Mouse (Mus musculus) forebrain, embryonic 14.5 days (tissue): ENCODE data around the gene Tmem204. TPM values are rescaled to one million over a fixed set of nuclear protein-coding genes. Genes with fewer than 3 reads are reported as not detected.
A peak's percentile ranks its signal among the peaks of the same experiment; 100 is the strongest.

Experiments
- ATAC-seq: fragments of 200-750 bp; cut with Nextera tagmentation; 2 replicates; pipeline ENCODE4 v1.8.0; 2017; ENCODE audit warnings: mild to moderate bottlenecking, moderate library complexity
- DNase-seq: peaks from one replicate; pipeline ENCODE4 v3.0.0-alpha.2; 2015; ENCODE audit warnings: low spot score
- H3K27ac ChIP-seq: fragments of 300-500 bp; sonication (generic); 2 replicates; pipeline ENCODE4 v1.5.1; 2014; ENCODE audit warnings: low read depth, mild to moderate bottlenecking, control low read depth, low read length, moderate library complexity
- H3K27me3 ChIP-seq: fragments of 300-500 bp; sonication (generic); replicated peaks from 2 replicates; pipeline ENCODE4 v1.6.1; 2014; ENCODE audit warnings: low read length, control low read depth, mixed read lengths; ENCODE audit not compliant: control insufficient read depth, insufficient read depth
- H3K36me3 ChIP-seq: fragments of 300-500 bp; sonication (generic); 2 replicates; pipeline ENCODE4 v1.6.1; 2014; ENCODE audit warnings: low read length, control low read depth; ENCODE audit not compliant: control insufficient read depth, insufficient read depth
- H3K4me1 ChIP-seq: fragments of 300-500 bp; sonication (generic); 2 replicates; pipeline ENCODE4 v1.6.1; 2014; ENCODE audit warnings: antibody characterized with exemption, low read length, control low read depth; ENCODE audit not compliant: control insufficient read depth, insufficient read depth
- H3K4me2 ChIP-seq: fragments of 300-500 bp; sonication (generic); 2 replicates; pipeline ENCODE4 v1.6.1; 2014; ENCODE audit warnings: mild to moderate bottlenecking, control low read depth, low read length
- H3K4me3 ChIP-seq: fragments of 300-500 bp; sonication (generic); 2 replicates; pipeline ENCODE4 v1.5.1; 2014; ENCODE audit warnings: low read depth, low read length, control low read depth
- H3K9ac ChIP-seq: fragments of 300-500 bp; sonication (generic); 2 replicates; pipeline ENCODE4 v1.6.1; 2014; ENCODE audit warnings: mild to moderate bottlenecking, low read length, control low read depth, moderate library complexity
- H3K9me3 ChIP-seq: fragments of 300-500 bp; sonication (generic); replicated peaks from 2 replicates; pipeline ENCODE4 v1.6.1; 2016; ENCODE audit warnings: low read length, control low read depth, mixed read lengths; ENCODE audit not compliant: control insufficient read depth
- WGBS: fragments of 180-500 bp; shearing (Covaris S2); extraction: QIAGEN DNeasy Blood & Tissue Kit; methylation state at CpG from one replicate; pipeline ENCODE4 v1.1.7; 2014; 5-methylcytosine and 5-hydroxymethylcytosine counted together
- polyA plus RNA-seq: library from polyadenylated mRNA; unstranded; fragments of >200 nt; fragmentation: Nextera tagmentation; extraction: Ambion mirVana; gene quantifications from 2 replicates; pipeline ENCODE4 v1.2.1, GENCODE M21; 2014

The Tmem204 gene
- polyA plus RNA-seq, 1 experiment from 2014 or later, result 11.8 TPM

DNA sequence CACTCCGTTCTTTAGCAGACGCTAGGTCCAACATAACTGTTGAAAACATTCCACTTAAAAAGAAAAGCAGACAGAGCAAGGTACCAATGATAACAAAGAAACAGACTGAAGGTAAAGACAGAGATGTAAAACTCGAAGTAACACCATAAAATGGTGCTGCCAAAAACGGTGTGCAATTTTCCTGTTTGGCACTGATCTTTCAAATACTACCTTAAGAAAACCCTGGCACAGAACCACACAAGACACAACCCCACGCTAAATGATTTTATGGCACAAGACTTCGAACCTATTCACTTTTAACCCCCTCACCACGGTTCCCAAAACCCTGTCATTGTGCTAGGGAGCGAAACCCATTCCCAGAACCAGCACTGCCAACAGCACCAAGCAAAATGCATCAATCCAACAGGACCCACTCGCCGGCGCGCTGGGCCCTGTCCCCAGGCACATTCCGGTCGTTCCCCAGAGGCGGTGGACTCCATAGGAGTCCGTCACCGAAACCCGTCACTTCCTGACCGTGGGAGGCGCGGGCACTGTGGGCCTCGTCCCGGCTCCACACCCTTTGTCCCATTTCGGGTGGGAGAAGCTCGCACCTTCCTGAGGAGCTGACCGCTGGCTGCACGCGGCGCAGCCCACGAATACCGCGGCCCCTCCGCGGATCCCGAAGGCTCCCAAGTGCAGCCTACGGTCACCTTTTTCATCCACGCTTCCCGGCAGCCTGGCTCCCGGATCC is 68.4 kb downstream of the Tmem204 start:
- DNase-seq (peak; percentile 10), ATAC-seq (peak; percentile 10; the same call in 1 of the 2 replicates)
- Histone ChIP-seq H3K4me1 (peaks cover 15% of the 10 kb centered on the region), H3K9ac (peak overlapping the region; percentile 94), H3K27me3 (no peaks in the 10 kb centered on the region), H3K9me3 (no peaks in the 10 kb centered on the region), H3K4me2 (peak overlapping the region; percentile 98), H3K36me3 (peaks cover 26% of the 10 kb centered on the region), H3K27ac (peak overlapping the region; percentile 80), H3K4me3 (peak overlapping the region; percentile 98)
- under 1% methylated on average over 39 of the region's 39 CpGs for WGBS

DNA sequence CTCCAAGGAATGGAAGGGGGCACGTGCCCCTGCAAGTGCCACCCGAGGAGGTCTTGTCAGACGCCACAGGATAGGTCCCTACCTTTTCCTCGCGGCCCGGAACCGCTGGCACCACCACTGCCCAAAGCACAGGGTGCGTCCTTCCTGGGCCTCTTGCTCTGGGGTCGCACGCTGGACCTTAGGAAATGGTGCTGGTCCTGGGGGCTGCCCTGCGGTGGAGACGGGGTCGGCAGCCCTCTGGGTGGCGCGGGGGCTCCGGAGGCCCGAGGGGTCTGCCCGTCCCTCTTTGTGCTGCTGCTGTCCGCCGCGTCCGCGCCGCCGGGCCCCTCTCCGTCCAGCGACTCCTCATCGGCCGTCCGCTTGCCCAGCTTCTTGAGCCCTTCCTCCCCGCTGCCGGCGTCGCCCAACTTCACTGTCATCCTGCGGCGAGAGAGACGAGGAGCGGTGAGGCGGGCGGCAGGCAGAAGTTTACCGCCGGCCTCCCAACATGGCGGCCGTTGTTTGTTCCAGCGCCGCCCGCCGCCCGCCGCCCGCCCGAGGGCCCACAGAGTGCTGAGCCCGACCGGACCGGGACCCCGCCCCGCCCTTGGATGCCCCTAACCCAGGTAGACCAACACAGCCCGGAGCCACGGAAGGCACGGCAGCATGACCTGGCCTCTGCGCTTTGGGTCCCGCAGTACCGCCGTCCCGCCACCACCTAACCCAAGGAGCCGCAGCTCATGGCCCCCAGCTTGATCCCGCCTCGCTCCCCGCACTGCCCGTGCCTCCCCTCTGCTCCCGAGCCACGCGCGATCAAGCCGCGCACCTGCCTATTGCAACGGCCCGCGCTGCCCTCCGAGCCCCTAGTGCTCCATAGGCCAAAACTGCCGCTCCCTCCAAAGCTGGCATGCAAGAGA is 69.5 kb downstream of the Tmem204 start:
- peak overlapping the region; percentile 98 for H3K4me2 ChIP-seq
- no peaks in the 10 kb centered on the region for H3K9me3 ChIP-seq
- H3K9ac ChIP-seq, result peak overlapping the region; percentile 94
- H3K4me1 ChIP-seq, result peaks cover 15% of the 10 kb centered on the region
- peaks cover 35% of the 10 kb centered on the region for H3K36me3 ChIP-seq
- H3K4me3 ChIP-seq, result peak overlapping the region; percentile 98
- H3K27me3 ChIP-seq, result no peaks in the 10 kb centered on the region
- H3K27ac ChIP-seq, result peak overlapping the region; percentile 60; the same call in 1 of the 2 replicates
- DNase-seq (peak; percentile 4), ATAC-seq (no peak)
- WGBS, result under 1% methylated on average over 77 of the region's 81 CpGs

Other genes starting within 250 kb of the Tmem204 start
- gene Hagh, start 243.4 kb downstream of the Tmem204 start, polyA plus RNA-seq, result 49.7 and 52.8 TPM in 2 replicates
- gene Fahd1, start 233.2 kb downstream of the Tmem204 start, polyA plus RNA-seq, result 18.4 and 19.2 TPM in 2 replicates
- 0.17 and 0.25 TPM in 2 replicates for gene Igfals, start 217.6 kb downstream of the Tmem204 start, polyA plus RNA-seq
- 89.6 and 96.1 TPM in 2 replicates for gene Nubp2, start 197.2 kb downstream of the Tmem204 start, polyA plus RNA-seq
- gene Spsb3, start 196.9 kb downstream of the Tmem204 start, polyA plus RNA-seq, result 78.3 and 85.0 TPM in 2 replicates
- gene Eme2, start 188.5 kb downstream of the Tmem204 start, polyA plus RNA-seq, result 18.2 and 23.3 TPM in 2 replicates
- 73.5 and 78.4 TPM in 2 replicates for gene Mrps34, start 188.5 kb downstream of the Tmem204 start, polyA plus RNA-seq
- gene Nme3, start 187.1 kb downstream of the Tmem204 start, polyA plus RNA-seq, result 79.7 and 93.4 TPM in 2 replicates
- 49.9 and 76.1 TPM in 2 replicates for gene Mapk8ip3, start 146.6 kb downstream of the Tmem204 start, polyA plus RNA-seq
- gene Jpt2, start 122.9 kb downstream of the Tmem204 start, polyA plus RNA-seq, result 73.4 and 81.1 TPM in 2 replicates
- 5.4 and 7.5 TPM in 2 replicates for gene Cramp1l, start 67.8 kb downstream of the Tmem204 start, polyA plus RNA-seq
- 16.1 and 20.4 TPM in 2 replicates for gene Ift140, start 67.5 kb downstream of the Tmem204 start, polyA plus RNA-seq
- 27.3 and 40.0 TPM in 2 replicates for gene Telo2, start 32.4 kb upstream of the Tmem204 start, polyA plus RNA-seq
- 0.17 TPM in 1 of 2 replicates, not detected in the other for gene Ptx4, start 37.2 kb upstream of the Tmem204 start, polyA plus RNA-seq
- 18.9 and 25.0 TPM in 2 replicates for gene Clcn7, start 49.8 kb upstream of the Tmem204 start, polyA plus RNA-seq
- gene Ccdc154, start 78.9 kb upstream of the Tmem204 start, polyA plus RNA-seq, result not detected in 2 replicates
- not detected in 2 replicates for gene Gm38655, start 91.9 kb upstream of the Tmem204 start, polyA plus RNA-seq
- gene BC003965, start 101.0 kb upstream of the Tmem204 start, polyA plus RNA-seq, result 35.5 and 39.6 TPM in 2 replicates
- 6.2 and 8.2 TPM in 2 replicates for gene Unkl, start 104.8 kb upstream of the Tmem204 start, polyA plus RNA-seq
- 86.8 and 92.0 TPM in 2 replicates for gene Gnptg, start 156.5 kb upstream of the Tmem204 start, polyA plus RNA-seq
- 57.4 and 67.8 TPM in 2 replicates for gene Tsr3, start 156.6 kb upstream of the Tmem204 start, polyA plus RNA-seq
- gene Baiap3, start 172.8 kb upstream of the Tmem204 start, polyA plus RNA-seq, result 4.8 and 9.7 TPM in 2 replicates
- 662 and 671 TPM in 2 replicates for gene Ube2i, start 191.0 kb upstream of the Tmem204 start, polyA plus RNA-seq
- gene Prss34, start 214.8 kb upstream of the Tmem204 start, polyA plus RNA-seq, result not detected in 2 replicates
- not detected in 2 replicates for gene Prss28, start 225.1 kb upstream of the Tmem204 start, polyA plus RNA-seq
- not detected in 2 replicates for gene Prss29, start 235.1 kb upstream of the Tmem204 start, polyA plus RNA-seq